Mouse (Mus musculus): ENCODE data around the gene Zfpm1.

GRCm38 (mm10) chr8:122354157-122354556 lies 72.2 kb downstream of the Zfpm1 start:
- TF ChIP-seq CTCF (IDR thresholded peaks at IDR 0.05; ENCODE audit: control insufficient read depth, insufficient read depth, insufficient read length) (no peak), USF1 (IDR thresholded peaks at IDR 0.05; ENCODE audit: low read depth) (no peak), CEBPB (IDR thresholded peaks at IDR 0.05; ENCODE audit: low read depth) (no peak)

All from C2C12 (cell line).